Mouse (Mus musculus) heart, postnatal 0 days (tissue): ENCODE results near the gene Meioc.

Experiments
- CTCF ChIP-seq: IDR thresholded peaks from 2 replicates; pipeline ENCODE4 v1.5.1; 2016; ENCODE audit warnings: antibody characterized with exemption, control low read depth, low read depth
- EP300 ChIP-seq: IDR thresholded peaks from 2 replicates; pipeline ENCODE4 v1.6.1; 2016; ENCODE audit warnings: antibody characterized with exemption, low read depth

- TF ChIP-seq CTCF (no peak), EP300 (no peak)
Measured at GRCm38 (mm10) chr11:102633379-102633778, 30.1 kb upstream of the Meioc start.
